Mouse (Mus musculus): ENCODE results near the gene Fam102a.

The Fam102a gene

DNA sequence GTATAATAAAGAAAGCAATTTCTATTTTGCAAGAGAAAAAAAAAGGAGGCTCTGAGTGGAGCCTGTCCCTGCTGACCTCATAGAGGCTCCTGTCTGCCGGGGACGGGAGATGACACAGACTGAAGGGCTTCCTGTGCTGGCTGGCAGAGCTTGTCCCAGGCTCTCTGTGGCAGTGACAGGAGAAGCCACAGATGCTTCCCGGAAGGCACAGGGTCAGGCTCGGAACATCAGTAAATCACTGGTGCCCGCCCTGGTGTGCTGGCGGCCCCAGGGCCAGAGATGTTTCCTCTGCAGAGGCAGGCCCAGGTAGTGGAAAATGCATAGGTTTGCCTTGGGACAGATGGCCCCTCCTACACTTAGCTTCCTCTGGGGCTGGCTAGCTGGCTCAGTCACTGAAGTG, 20.8 kb upstream of the Fam102a start:
- no peak for DNase-seq (ENCODE audit: low spot score)

DNA sequence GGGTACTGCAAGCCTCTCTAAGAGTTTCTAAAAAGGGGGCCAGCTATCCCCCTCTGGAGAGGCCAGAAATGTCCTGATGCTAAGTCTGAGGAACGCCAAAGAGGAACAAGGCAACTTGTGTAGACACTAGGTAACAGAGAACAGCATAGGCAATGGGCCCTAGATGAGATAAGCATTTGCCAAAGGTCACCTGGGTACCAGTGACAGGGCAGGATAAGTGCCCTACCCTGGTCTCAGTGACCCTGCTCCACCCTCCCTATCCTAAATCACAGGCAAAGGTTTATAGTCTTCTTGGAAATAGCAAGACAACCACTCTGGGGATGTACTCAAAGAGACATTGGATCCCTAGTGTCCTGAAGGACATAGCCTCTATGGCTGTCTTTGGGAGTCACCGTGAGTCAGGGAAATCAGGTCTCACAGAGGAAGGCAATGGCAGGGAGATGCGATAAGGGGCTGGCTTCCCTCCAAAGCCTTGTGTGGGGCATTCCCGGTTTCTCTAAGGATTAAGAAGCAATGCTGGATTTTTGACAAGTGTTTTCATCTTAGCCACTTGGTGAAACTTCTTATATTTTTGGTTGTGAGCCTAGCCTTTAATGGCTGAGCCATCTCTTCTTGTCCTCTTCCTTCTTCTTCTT, 17.8 kb upstream of the Fam102a start:
- DNase-seq (ENCODE audit: low spot score): no peak

DNA sequence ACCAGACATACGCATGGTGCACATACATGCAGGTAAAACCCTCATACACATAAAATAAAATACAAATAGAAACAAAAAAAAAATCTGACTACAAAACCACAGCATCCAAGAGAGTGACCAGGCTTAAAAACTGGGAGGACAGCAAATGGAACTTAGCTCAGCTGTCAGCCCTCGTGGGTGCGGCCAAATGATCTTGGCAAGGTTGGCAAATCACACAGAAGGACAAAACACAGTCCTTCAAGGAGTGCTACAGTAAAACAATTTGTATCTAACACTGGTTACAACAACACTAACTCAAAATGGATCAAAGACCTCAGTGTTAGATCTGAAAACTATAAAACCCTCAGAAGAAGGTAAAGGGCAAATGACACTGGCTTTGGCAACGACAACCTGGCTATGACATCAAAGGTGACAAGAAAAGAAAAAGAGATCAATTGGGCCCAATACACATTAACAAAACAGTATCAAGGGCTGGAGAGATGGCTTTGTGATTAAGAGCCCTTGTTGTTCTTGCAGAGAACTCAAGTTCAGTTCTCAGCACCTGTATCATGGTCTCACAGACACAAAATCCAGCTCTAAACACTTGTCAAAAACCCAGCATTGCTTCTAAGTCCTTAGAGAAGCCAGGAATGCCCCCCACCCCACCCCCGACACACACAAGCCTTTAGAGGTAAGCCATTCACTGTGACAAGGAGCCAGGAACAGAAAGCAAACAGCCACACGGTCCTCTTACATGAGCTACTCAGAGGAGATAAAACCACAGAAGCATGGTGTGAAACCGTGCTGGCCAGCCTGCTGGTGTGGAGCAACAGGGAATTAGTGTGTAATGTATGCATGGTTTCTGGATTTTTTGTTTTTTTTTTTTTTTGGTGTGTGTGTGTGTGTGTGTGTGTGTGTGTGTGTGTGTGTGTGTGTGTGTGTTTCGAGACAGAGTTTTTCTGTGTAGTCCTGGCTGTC, 14.8 kb upstream of the Fam102a start:
- DNase-seq (ENCODE audit: low spot score): no peak

GRCm38 (mm10) chr2:32524536-32525031, 10.5 kb upstream of the Fam102a start:
- no peak for DNase-seq (ENCODE audit: low spot score)

DNA sequence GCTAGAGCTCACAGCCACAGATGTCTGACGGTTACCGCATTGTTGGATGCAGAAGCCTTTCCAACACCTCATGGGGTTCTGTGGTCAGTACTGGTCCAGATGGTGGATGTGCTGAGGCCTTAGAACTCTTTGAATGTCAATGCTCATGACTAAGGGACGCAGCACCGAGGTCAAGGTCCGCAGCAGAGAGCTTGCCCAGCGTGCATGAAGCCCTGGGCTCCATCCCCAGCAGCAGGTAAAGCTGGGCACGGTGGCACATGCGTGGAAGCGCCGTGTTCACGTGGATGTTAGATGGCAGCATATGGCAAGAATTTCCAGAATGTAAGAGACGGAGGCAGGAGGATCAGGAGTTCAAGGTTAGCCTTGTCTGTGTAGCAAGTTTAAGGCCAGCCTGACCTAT, 9.3 kb upstream of the Fam102a start:
- DNase-seq (ENCODE audit: low spot score): no peak

DNA sequence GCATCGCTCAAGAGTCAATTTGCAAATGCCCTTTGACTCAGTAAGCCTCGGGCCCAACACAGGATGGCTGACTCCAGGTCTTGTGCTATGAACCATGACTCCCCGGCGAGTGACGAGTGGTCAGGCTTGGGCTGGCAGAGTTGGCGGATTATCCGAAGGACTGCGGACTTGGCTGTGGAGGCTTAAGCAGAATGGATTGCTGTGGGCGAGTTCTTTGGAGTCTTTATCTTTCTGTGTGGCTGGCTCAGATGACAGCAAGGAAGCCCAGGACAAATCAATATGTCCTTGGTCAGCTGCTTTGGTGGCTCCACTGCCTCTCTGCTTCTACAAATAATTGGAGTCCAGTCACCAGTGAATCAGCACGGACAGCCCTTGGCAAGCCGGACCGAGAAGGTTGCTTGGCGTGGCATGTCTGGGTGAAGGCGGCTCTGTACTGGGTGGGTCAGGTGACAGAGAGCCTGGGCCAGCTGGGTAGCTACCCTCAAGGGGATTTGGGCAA, 7.6 kb upstream of the Fam102a start:
- DNase-seq (ENCODE audit: low spot score): no peak

- DNase-seq (ENCODE audit: low spot score): no peak
Measured at GRCm38 (mm10) chr2:32528326-32528725, 6.8 kb upstream of the Fam102a start.

- no peak for DNase-seq (ENCODE audit: low spot score)
Measured at GRCm38 (mm10) chr2:32530479-32530878, 4.7 kb upstream of the Fam102a start.

DNA sequence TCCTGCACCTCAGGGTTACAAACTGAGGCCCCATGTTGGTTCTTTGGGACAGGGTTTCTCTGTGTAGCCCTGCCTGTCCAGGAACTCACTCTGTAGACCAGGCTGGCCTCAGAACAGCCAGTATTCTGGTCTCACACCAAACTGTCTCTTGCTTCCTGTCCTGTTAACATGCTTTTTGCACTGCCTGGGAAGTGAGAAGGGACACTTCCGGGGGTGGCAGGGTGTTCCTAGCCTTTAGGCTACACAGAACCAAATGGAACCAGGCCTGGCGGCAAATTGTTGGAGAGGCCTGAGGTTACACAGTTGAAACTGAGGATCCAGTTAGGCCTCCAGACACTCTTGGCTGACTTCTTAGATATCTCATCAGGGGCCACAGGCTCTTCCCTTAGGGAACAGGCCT, 2.0 kb upstream of the Fam102a start:
- DNase-seq (ENCODE audit: low spot score): no peak

- no peak for DNase-seq (ENCODE audit: low spot score)
Measured at GRCm38 (mm10) chr2:32534061-32534732, 935 bp upstream of the Fam102a start.

GRCm38 (mm10) chr2:32535501-32535991, 414 bp downstream of the Fam102a start:
- peak; percentile 58 for DNase-seq (ENCODE audit: low spot score)

- DNase-seq (ENCODE audit: low spot score): no peak
Measured at GRCm38 (mm10) chr2:32536086-32536633, 1.0 kb downstream of the Fam102a start.

- DNase-seq (ENCODE audit: low spot score): peak; percentile 66
Measured at GRCm38 (mm10) chr2:32536634-32537359, 1.7 kb downstream of the Fam102a start.

- DNase-seq (ENCODE audit: low spot score): no peak
Measured at GRCm38 (mm10) chr2:32537360-32537905, 2.3 kb downstream of the Fam102a start.

DNA sequence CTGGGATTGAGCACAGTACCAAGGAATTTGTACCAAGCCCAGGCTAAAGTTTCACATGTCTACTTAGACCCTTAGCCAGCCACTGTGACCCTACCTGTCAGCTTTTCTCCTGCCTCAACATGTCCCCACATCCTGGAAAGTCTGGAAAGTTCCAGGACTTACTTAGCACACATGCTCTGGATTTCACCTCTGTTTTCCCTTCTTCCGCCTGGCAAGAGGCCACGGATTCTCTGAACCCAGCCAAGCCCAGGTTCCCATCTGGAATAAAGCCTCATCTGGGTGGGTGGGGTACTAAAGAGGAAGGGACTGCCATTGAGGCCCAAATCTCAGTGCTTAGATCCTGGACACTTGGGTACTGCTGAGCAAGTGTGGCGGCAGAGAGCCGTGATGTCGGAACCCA, 2.8 kb downstream of the Fam102a start:
- DNase-seq (ENCODE audit: low spot score): no peak

DNA sequence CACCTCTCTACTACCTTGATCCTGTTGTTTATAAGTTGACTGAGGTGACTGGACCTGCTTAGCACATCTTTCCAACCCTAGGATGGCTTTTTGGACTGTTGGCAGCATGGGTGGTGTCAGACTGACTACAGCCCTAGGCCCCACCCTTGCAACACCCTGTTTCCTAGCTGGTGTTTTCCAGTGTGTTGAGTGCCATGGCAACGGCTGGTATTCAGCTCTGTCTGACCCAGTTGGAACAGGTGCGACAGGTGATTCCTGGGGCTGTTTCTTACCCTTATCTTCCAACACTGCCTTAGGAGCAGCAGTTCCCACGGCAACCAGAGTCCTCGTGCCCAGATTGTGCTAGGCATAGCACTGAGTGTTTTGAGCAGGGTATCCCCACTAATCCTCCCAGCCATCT, 3.3 kb downstream of the Fam102a start:
- DNase-seq (ENCODE audit: low spot score): no peak

DNA sequence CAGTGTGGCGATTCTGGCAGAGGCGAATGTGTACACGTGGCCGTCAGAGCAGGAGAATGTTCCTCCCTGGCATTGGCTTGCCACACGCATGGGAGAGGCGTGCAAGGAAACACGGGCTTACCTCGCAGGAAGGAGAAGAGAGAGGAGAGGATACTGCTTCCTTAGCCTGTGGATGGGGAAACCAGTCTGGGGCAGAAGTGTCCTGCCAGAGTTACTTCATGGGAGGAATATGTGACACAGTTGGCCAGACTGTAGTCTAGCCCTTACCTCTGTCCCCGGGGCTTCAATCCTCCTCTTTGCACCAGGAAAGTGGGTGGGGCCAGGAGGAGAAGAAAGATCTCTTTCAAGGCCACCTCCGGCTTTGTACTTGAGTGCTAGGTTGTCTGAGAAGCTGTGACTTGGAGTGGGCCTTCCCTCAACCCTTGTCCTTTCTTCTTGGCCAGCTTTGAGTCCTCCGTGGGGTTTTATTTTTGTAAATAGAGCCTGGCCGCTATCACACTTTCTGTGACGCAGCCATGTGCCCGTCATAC, 4.4 kb downstream of the Fam102a start:
- DNase-seq (ENCODE audit: low spot score): no peak

DNA sequence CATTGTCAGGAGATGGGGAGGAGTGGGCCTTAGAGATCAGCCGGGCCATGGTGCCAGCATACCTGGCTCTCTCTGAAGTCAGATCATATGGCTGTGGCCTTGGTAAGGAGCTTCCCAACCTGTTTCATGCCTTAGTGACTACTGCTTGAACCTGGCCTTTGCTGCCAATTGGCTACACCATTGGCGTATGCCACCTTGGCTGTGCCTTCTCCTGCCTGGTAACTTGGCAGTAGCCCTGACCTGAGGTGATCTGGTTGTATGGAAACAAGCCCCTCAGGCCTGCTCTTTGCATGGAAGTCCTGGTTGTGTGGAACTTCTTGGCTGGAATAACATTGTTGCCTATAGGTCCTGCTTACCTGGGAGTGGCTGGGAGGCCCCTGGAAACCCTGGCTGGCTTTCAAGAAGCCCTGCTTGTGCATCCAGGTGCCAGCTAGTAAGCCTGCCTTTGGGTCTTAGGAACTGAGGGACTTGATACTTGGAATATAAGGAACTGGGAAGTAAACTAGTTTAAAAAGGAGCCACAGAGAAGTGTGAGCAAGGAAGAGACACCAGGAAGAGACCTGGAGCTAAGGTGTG, 6.3 kb downstream of the Fam102a start:
- DNase-seq (ENCODE audit: low spot score): no peak

GRCm38 (mm10) chr2:32541986-32542573, 6.9 kb downstream of the Fam102a start:
- DNase-seq (ENCODE audit: low spot score): no peak

DNA sequence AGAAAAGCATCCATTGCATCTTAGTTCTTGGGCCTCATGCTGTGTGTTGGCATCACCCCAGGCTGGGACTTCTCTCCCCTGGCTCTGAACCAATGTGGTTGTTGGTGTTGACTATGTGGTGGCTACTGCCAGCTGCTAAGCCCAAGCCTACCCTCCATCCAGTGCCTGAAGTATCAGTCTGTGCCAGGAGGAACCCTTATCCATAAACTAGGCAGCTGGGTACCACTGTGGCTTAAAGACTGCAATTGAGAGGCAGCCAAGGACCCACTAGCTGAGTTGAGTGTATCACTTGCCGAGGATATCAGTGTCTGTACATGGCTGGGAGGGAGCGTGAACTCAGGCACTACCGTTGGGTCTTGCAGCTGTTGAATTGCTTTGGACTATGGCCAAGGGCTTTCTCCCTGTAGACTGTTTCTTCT, 7.9 kb downstream of the Fam102a start:
- DNase-seq (ENCODE audit: low spot score): peak; percentile 59
